ENCODE assay signal across 1 mouse cellular context in the genomic region with DNA sequence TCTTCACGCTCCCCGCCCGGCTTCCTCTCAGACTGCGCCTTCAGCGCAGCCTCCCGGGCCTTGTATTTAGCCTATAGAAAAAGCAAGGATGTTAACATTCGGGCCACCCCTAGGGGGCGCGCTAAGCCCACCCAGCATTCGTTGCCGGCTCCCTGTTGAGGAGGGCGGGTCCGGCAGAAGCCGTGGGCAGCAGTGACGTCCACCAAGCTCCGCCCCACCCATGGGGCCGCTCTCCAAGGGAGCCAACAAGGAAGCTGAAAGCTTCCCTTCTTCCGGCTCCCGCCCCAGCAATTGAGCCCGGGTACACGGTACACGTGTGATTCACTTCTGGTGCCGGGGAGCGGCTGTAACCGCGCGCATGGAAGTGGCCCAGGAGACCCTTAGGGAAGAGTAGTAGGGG.
TF ChIP-seq lines count a peak whose summit lies in the region.

No protein-coding gene starts in this region.

TF ChIP-seq in C2C12, 6 proteins besides CTCF, POLR2A, EP300 and RAD21:
- no peak for TF ChIP-seq USF1 (IDR thresholded peaks at IDR 0.05; ENCODE audit: low read depth)
- peak; percentile 16 for TF ChIP-seq MAX (IDR thresholded peaks at IDR 0.05)
